Mouse (Mus musculus): ENCODE measurements around the gene Eef1b2. TPM values are rescaled to one million over a fixed set of nuclear protein-coding genes. Genes with fewer than 3 reads are reported as not detected.

Eef1b2 gene
- total and polyA plus RNA-seq, 2 experiments from 2014 or later: 477 to 814 TPM

DNA sequence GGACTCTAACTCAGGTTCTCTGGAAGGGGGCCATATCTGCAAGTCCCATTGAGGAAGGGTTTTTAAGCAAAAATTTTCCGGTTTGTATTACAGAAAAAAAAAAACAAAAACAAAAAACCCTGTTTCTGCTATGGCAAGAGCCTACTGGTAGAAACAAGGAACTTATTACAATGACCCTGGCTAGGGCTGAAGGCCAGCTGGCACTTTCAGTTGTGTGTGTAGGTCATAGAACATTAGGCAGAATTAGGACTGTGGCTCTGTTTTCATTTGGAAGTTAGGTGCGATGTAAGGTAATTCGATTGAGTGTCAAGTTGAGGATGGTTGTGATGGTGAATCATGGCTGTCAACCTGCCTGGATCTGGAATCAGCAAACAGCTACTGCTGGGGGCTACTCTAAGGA, 11.9 kb downstream of the Eef1b2 start:
- no peak overlapping the region for H3K4me2 ChIP-seq (ENCODE audit: low read depth)
- H3K27me3 ChIP-seq (ENCODE audit: insufficient read depth, low read length): no peaks in the 10 kb centered on the region
- H3K36me3 ChIP-seq (ENCODE audit: insufficient read depth): no peaks in the 10 kb centered on the region
- H3K4me1 ChIP-seq (ENCODE audit: insufficient read depth): no peaks in the 10 kb centered on the region
- H3K9me3 ChIP-seq (ENCODE audit: low read length): no peaks in the 10 kb centered on the region
- no peak for TF ChIP-seq CTCF (IDR thresholded peaks at IDR 0.05; ENCODE audit: low read depth)
- no peak overlapping the region for H3K4me3 ChIP-seq (ENCODE audit: low read depth, low read length)
- 84% methylated on average over 3 of the region's 3 CpGs for WGBS
- ATAC-seq: no peak
- no peak overlapping the region for H3K27ac ChIP-seq (ENCODE audit: low read depth, low read length)
- no peak for DNase-seq
- H3K9ac ChIP-seq: no peak overlapping the region

- Histone ChIP-seq H3K4me3 (ENCODE audit: low read depth, low read length) (no peak overlapping the region), H3K9me3 (ENCODE audit: low read length) (no peaks in the 10 kb centered on the region), H3K9ac (no peak overlapping the region), H3K36me3 (ENCODE audit: insufficient read depth) (no peaks in the 10 kb centered on the region), H3K27ac (ENCODE audit: low read depth, low read length) (no peak overlapping the region), H3K4me2 (ENCODE audit: low read depth) (no peak overlapping the region), H3K4me1 (ENCODE audit: insufficient read depth) (no peaks in the 10 kb centered on the region), H3K27me3 (ENCODE audit: insufficient read depth, low read length) (no peaks in the 10 kb centered on the region)
- WGBS: 32% methylated on average over 8 of the region's 8 CpGs
- TF ChIP-seq CTCF (IDR thresholded peaks at IDR 0.05; ENCODE audit: low read depth): no peak
- peak; percentile 78 for ATAC-seq
- peak; percentile 65 for DNase-seq
These were observed 14.2 kb downstream of the Eef1b2 start for GRCm38 (mm10) chr1:63190851-63191250.

DNA sequence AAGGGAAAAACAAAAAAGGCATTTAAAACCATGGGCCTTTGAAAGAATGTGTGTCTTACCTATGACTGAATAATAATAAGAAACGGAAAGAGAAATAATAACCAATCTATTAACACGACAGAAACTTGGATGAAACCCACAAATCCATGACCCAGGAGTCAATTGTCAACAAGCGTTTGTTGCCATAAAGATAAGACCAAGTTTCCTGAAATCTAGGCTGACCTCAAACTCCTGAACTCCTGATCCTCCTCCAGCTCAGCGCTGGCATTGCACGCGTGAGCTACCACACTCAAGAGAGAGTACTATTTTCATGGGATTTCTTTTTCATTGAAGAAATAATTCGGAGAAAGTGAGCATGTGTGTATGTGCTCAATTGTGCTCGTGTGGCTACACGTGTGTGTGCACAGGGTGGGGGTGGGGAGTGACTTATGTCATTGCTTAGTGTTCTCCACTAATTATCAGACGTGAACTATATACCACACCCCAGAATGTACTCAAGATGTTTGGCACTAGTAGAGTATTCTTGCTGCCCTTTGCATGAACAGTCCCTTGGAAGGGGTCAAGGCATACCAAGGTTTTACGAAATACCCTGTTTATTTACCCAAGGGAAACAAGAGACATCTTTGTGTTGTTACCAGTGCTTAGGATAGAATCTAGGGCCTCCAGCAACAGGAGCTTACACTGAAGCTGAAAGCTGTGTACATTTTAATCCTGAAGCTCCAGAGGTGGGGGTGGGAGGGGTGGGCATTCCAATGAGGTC, 15.9 kb downstream of the Eef1b2 start:
- DNase-seq (no peak), ATAC-seq (no peak)
- no peaks in the 10 kb centered on the region for H3K36me3 ChIP-seq (ENCODE audit: insufficient read depth)
- no peaks in the 10 kb centered on the region for H3K9me3 ChIP-seq (ENCODE audit: low read length)
- no peak overlapping the region for H3K9ac ChIP-seq
- no peaks in the 10 kb centered on the region for H3K4me1 ChIP-seq (ENCODE audit: insufficient read depth)
- H3K4me2 ChIP-seq (ENCODE audit: low read depth): no peak overlapping the region
- H3K4me3 ChIP-seq (ENCODE audit: low read depth, low read length): no peak overlapping the region
- WGBS: 91% methylated on average over 11 of the region's 11 CpGs
- no peak overlapping the region for H3K27ac ChIP-seq (ENCODE audit: low read depth, low read length)
- no peak for TF ChIP-seq CTCF (IDR thresholded peaks at IDR 0.05; ENCODE audit: low read depth)
- no peaks in the 10 kb centered on the region for H3K27me3 ChIP-seq (ENCODE audit: insufficient read depth, low read length)

GRCm38 (mm10) chr1:63195848-63196512, 19.4 kb downstream of the Eef1b2 start:
- ATAC-seq: peak; percentile 91
- no peak overlapping the region for H3K4me2 ChIP-seq (ENCODE audit: low read depth)
- no peaks in the 10 kb centered on the region for H3K27me3 ChIP-seq (ENCODE audit: insufficient read depth, low read length)
- no peak for TF ChIP-seq CTCF (IDR thresholded peaks at IDR 0.05; ENCODE audit: low read depth)
- no peaks in the 10 kb centered on the region for H3K4me1 ChIP-seq (ENCODE audit: insufficient read depth)
- no peak overlapping the region for H3K9ac ChIP-seq
- H3K4me3 ChIP-seq (ENCODE audit: low read depth, low read length): no peak overlapping the region
- H3K36me3 ChIP-seq (ENCODE audit: insufficient read depth): no peaks in the 10 kb centered on the region
- no peaks in the 10 kb centered on the region for H3K9me3 ChIP-seq (ENCODE audit: low read length)
- H3K27ac ChIP-seq (ENCODE audit: low read depth, low read length): no peak overlapping the region
- DNase-seq: peak; percentile 54
- 38% methylated on average over 5 of the region's 5 CpGs for WGBS

DNA sequence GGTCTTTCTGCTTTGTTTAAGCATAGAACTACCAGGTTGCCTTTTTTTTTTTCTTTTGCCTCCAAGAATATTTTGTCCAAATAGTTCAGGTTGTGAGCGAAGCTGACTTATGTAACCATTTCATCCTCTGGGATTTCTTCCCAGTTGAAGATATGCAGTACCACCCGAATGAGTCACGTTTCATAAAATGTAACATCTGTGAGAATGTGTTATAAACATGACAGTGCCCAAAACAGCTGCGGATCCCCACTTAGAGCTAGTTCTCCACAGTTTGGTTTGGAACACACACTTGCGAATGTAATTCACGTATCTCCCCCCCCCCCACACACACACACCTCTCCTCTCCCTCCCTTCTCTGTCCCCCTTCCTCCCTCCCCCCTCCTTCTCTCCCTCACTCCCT, 22.8 kb downstream of the Eef1b2 start:
- Histone ChIP-seq H3K4me2 (ENCODE audit: low read depth) (no peak overlapping the region), H3K27ac (ENCODE audit: low read depth, low read length) (no peak overlapping the region), H3K27me3 (ENCODE audit: insufficient read depth, low read length) (no peaks in the 10 kb centered on the region), H3K36me3 (ENCODE audit: insufficient read depth) (no peaks in the 10 kb centered on the region), H3K9me3 (ENCODE audit: low read length) (no peaks in the 10 kb centered on the region), H3K4me1 (ENCODE audit: insufficient read depth) (peaks cover 10% of the 10 kb centered on the region), H3K9ac (no peak overlapping the region), H3K4me3 (ENCODE audit: low read depth, low read length) (no peak overlapping the region)
- no peak for TF ChIP-seq CTCF (IDR thresholded peaks at IDR 0.05; ENCODE audit: low read depth)
- ATAC-seq (no peak), DNase-seq (no peak)
- 94% methylated on average over 6 of the region's 6 CpGs for WGBS

DNA sequence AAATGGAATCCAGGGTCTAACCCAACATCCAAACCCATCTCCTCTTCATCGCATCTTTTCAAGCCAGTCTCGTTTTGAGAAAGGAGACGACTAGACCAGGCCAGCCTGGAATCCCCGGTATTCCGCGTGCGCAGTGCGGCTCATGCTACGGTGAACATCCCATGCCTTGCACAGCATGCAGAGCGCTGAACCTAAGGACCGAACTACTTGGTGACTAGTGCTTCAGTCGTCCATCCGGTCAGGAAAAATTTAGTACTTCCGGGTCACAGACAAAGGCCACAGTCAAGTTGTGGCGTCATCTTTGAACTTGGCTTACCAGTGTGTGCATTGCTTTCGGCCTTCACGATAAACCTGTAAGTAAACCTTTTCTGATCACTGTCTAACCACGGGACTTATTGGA, 23.7 kb downstream of the Eef1b2 start:
- ATAC-seq (no peak), DNase-seq (no peak)
- no peaks in the 10 kb centered on the region for H3K9me3 ChIP-seq (ENCODE audit: low read length)
- H3K9ac ChIP-seq: no peak overlapping the region
- TF ChIP-seq CTCF (IDR thresholded peaks at IDR 0.05; ENCODE audit: low read depth): no peak
- no peak overlapping the region for H3K27ac ChIP-seq (ENCODE audit: low read depth, low read length)
- H3K4me2 ChIP-seq (ENCODE audit: low read depth): no peak overlapping the region
- no peak overlapping the region for H3K4me3 ChIP-seq (ENCODE audit: low read depth, low read length)
- no peaks in the 10 kb centered on the region for H3K27me3 ChIP-seq (ENCODE audit: insufficient read depth, low read length)
- no peaks in the 10 kb centered on the region for H3K36me3 ChIP-seq (ENCODE audit: insufficient read depth)
- H3K4me1 ChIP-seq (ENCODE audit: insufficient read depth): peaks cover 16% of the 10 kb centered on the region
- WGBS: 97% methylated on average over 18 of the region's 18 CpGs

- no peaks in the 10 kb centered on the region for H3K36me3 ChIP-seq (ENCODE audit: insufficient read depth)
- H3K4me3 ChIP-seq (ENCODE audit: low read depth, low read length): no peak overlapping the region
- peaks cover 16% of the 10 kb centered on the region for H3K4me1 ChIP-seq (ENCODE audit: insufficient read depth)
- no peaks in the 10 kb centered on the region for H3K27me3 ChIP-seq (ENCODE audit: insufficient read depth, low read length)
- H3K27ac ChIP-seq (ENCODE audit: low read depth, low read length): no peak overlapping the region
- H3K9me3 ChIP-seq (ENCODE audit: low read length): no peaks in the 10 kb centered on the region
- ATAC-seq (no peak), DNase-seq (no peak)
- TF ChIP-seq CTCF (IDR thresholded peaks at IDR 0.05; ENCODE audit: low read depth): no peak
- WGBS: 65% methylated on average over 1 of the region's 1 CpGs
- no peak overlapping the region for H3K4me2 ChIP-seq (ENCODE audit: low read depth)
- H3K9ac ChIP-seq: no peak overlapping the region
These were observed 25.0 kb downstream of the Eef1b2 start for GRCm38 (mm10) chr1:63201672-63202071.
